Mouse (Mus musculus): Measurements from ENCODE around the gene Vmn1r50.
"Not testable (repeated sequence)": the region's sequence is repeated elsewhere in the genome, so short reads cannot be mapped to it uniquely, and the experiment has no call there.

Gene Vmn1r50

GRCm38 (mm10) chr6:90101130-90101529 is at the start of gene Vmn1r50:
Gene Vmn1r50 (plus strand): TSS chr6:90101430.
- TF ChIP-seq GATA4 (IDR thresholded peaks at IDR 0.05; ENCODE audit: insufficient replicate concordance, low read length): no peak

DNA sequence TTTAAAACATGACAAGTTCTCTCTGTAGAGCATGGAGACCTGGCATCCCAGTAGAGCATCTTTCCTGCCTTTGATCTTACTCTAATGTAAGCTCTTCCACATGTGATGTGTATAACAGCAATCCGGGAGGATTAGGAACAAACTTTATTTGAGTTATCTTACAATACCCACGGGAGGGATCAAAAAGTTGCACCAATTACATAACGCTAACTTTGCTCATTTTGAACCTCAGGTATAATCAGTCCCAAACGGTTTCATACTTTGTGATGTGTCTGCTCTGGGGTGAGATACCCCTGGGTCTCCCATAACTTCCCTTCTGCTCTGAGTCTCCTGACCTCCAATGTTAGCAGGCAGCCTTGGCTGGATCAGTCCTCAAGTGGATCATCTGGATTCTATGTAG is 22.8 kb upstream of the Vmn1r50 start, which contains the start of gene Vmn1r49:
Vmn1r49 (minus strand) TSS at position 101 of the 400 bp plus-strand sequence.
- no peak for TF ChIP-seq GATA4 (IDR thresholded peaks at IDR 0.05; ENCODE audit: insufficient replicate concordance, low read length)

- TF ChIP-seq GATA4 (IDR thresholded peaks at IDR 0.05; ENCODE audit: insufficient replicate concordance, low read length): no peak
These were observed 664 bp upstream of the Vmn1r50 start for GRCm38 (mm10) chr6:90100566-90100965.

DNA sequence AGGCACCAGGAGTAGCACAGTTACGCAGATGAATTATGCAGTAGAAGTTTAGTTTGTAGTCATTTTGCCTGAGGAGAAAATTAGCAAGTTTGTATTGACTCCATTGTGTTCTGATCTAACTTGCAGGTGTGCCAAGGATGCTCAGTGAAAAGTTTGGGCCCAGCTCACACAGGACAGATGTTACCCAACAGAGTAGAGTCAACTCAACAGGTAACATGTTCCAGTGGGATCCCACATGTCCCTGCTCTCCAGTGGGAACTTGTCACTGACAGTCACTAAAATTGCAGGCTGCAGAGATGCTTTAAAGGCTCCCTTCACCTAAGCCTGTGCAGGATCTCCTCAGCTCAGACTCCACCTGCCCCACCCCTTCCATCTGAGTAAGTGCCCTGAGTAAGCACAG is 21.1 kb downstream of the Vmn1r50 start, which contains the start of gene Vmn1r51:
Vmn1r51 (plus strand) TSS at position 301 of the 400 bp plus-strand sequence.
- not testable (repeated sequence) for TF ChIP-seq GATA4 (IDR thresholded peaks at IDR 0.05; ENCODE audit: insufficient replicate concordance, low read length)
